Mouse (Mus musculus) heart, adult 9 months (tissue): ENCODE data around the gene Fmo4.
"Not testable (repeated sequence)": the region's sequence is repeated elsewhere in the genome, so short reads cannot be mapped to it uniquely, and the experiment has no call there.

Experiments
- DNase-seq, 2 experiments: peaks; one replicate each; pipeline ENCODE4 v3.0.0; 2022; ENCODE audit warnings: low spot score in 2 of 2

Fmo4 gene

DNA sequence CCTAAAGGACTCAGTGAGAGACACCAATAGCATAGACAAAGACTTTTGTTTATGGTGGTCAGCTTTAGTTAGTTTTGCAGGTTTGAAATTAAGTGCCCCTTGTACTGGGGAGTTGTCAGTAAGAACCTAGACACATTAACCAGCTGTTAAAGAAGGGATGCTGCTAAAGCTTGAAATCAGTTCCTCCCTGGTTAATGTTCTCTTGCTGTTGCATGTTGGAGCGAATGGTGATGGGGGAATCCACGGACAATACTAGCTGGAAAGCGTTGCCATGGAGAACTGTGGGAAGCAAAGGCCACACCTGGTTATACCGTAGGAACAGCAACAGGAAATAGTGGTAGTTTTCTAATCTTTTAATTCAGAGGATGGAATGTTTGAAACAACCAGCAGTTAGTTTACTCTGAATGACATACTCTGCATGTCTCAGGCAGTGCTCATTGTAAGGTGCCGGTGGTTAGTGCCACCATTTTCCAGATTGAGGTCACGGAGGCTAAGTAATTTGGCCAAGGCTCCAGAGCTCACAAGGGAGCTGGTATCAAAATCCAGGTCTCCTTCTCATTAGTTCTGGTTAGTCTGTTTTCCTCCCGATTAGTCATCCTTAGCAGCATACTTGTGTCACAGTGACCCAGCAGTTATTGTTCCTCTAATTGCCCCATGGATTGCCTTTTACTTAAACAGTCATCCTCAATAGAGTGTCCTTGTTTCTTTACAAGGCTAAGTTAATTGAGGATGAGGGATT lies 21.3 kb downstream of the Fmo4 start:
- DNase-seq = no peak

GRCm38 (mm10) chr1:162785222-162785621 lies 28.6 kb downstream of the Fmo4 start:
- no peak for DNase-seq

- DNase-seq = no peak
Observed at GRCm38 (mm10) chr1:162783669-162784248, 30.0 kb downstream of the Fmo4 start.

GRCm38 (mm10) chr1:162781035-162781434 lies 32.7 kb downstream of the Fmo4 start:
- not testable (repeated sequence) for DNase-seq

GRCm38 (mm10) chr1:162777943-162778538 lies 35.7 kb downstream of the Fmo4 start:
- no peak for DNase-seq

DNA sequence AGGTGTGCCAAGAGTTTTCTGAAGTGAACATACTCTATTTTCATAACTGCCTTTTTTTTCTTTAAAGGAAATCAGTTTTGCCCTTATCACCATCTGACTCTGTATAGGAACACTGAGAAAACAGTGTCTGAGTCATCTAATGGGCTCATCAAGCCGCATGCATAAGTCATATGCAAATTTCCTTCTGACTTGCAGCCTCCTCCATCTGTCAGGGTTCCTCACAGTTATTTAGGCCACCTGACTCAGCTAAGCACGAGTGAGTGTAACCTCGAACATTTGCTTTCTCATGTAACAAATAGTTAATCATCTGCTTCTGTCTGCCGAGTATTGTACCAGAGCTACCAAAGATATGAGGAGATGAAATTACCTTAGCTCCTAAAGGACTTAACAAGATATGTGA lies 40.1 kb downstream of the Fmo4 start:
- DNase-seq = no peak

GRCm38 (mm10) chr1:162771617-162772360 lies 42.0 kb downstream of the Fmo4 start:
- no peak for DNase-seq

GRCm38 (mm10) chr1:162752009-162752408 lies 61.8 kb downstream of the Fmo4 start:
- DNase-seq = no peak

DNA sequence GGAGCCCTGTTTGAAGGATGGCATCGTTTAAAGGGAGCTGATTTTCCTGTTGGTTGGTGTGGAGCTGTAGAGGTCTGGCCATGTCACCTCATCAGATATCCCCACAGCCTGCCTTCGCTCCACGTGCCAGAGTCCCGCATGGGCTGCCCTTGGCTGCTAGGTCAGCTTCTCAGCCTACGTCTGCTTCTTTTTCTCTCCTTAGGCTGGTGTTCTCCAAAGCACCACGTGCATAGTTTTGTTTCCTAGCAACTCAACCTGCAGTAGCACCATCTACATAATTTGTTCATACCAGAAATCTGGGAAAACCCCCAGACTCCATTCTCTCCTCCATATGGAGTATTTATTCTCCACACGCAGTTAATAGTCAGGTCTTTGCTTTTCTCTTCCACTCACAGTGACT lies 64.2 kb downstream of the Fmo4 start:
- no peak for DNase-seq

GRCm38 (mm10) chr1:162748761-162749160 lies 65.0 kb downstream of the Fmo4 start:
- no peak for DNase-seq
